Mouse (Mus musculus) lung, adult 2 months (tissue): ENCODE results near the gene Ndnf. TPM values are rescaled to one million over a fixed set of nuclear protein-coding genes. Genes with fewer than 3 reads are reported as not detected.
A peak's percentile ranks its signal among the peaks of the same experiment; 100 is the strongest.

Source experiments
- DNase-seq: peaks from one replicate; pipeline ENCODE4 v3.0.0; 2022
- H3K4me1 ChIP-seq: fragments of 200-500 bp; 2 replicates; pipeline ENCODE4 v1.6.1; 2011; ENCODE audit warnings: low read length; ENCODE audit not compliant: control insufficient read depth, insufficient read depth
- H3K4me3 ChIP-seq: fragments of 200-500 bp; replicated peaks from 2 replicates; pipeline ENCODE3; 2011; ENCODE audit warnings: low read depth, mild to moderate bottlenecking, control low read depth, low read length; ENCODE audit errors: extremely low read depth
- CTCF ChIP-seq: fragments of 200-500 bp; IDR thresholded peaks from 2 replicates; pipeline ENCODE4 v1.5.1; 2011; ENCODE audit warnings: mild to moderate bottlenecking, low read length, control low read depth; ENCODE audit not compliant: insufficient read depth
- POLR2A ChIP-seq: fragments of 200-500 bp; IDR thresholded peaks from 2 replicates; pipeline ENCODE4 v1.6.1; 2011; ENCODE audit warnings: low read depth, mild to moderate bottlenecking, control low read depth, low read length, borderline replicate concordance; ENCODE audit errors: extremely low read depth
- WGBS: fragments of 180-500 bp; shearing (Covaris S2); methylation state at CpG from one replicate; pipeline ENCODE4 v1.1.7; 2018; 5-methylcytosine and 5-hydroxymethylcytosine counted together
- polyA plus RNA-seq: library from polyadenylated mRNA; depleted of rRNA; stranded (reverse); fragments of >200 nt; gene quantifications from 2 replicates; pipeline ENCODE4 v1.2.3, GENCODE M21; 2012

Gene Ndnf
- polyA plus RNA-seq, 1 experiment: 43.8 TPM

DNA sequence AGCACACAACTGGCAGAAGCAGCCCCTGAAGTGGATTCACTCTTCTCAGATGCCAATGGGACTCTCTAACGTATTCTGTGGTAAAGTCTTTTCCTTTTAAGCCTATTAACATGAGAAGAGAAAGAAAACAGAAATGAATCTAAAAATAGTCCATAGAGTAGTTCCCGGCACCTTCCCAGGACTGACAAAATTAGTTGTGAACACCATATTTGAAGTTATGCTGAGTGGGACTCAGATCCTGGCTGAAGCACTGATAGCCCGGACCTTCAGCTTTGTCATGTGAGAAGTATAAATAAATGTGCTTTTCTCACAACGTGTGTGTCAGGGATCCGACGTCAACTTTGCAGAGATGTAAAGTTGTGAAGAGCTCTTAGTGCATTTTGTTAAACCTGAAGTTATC lies 7.4 kb upstream of the Ndnf start:
- DNase-seq: no peak
- TF ChIP-seq CTCF (no peak), POLR2A (no peak)
- Histone ChIP-seq H3K4me1 (no peaks in the 10 kb centered on the region), H3K4me3 (no peak overlapping the region)
- WGBS: 50% methylated on average over 6 of the region's 6 CpGs

DNA sequence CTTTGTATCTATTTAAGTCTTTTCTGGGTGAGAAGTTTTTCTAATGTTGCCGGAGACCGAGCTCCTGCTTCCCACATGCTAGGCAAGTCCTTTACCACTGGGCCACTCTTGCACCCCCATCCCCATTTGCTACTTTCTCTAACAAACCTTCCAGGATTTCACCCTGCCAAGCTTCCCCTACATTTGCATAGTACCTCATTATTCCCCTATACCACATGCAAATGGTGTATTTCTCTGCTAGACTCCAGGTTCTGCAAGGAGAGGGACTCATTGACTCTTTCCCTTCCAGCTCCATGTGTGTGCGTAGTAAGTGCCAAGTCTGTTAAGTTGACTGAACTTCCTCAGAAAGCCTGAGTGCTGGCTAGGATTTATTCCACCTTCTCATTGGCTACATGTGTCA lies 5.1 kb upstream of the Ndnf start:
- no peak for DNase-seq
- Histone ChIP-seq H3K4me1 (peaks cover 4% of the 10 kb centered on the region; the same call in 1 of the 2 replicates), H3K4me3 (no peak overlapping the region)
- TF ChIP-seq CTCF (no peak), POLR2A (no peak)
- 88% methylated on average over 3 of the region's 3 CpGs for WGBS

DNA sequence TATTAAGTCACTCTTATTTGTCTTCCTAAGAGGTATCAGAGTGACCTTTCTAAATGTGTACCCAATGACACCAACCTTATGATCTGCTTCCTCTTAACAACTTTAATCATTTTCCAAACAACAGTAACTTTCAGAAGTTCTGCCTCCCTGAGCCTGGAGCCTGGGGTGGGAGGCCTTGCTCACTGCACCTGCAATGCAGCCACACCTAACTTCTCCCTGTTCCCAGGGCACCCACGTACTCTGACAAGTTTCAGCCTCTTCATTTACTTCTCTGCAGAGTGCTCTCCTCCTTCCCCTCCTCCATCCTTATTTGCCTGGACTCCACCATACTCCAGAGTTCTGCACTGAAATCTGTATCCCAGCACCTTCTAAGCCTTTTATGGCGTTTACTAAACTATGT lies 1.4 kb upstream of the Ndnf start:
- 64% methylated on average over 2 of the region's 2 CpGs for WGBS
- DNase-seq: no peak
- no peak overlapping the region for H3K4me3 ChIP-seq
- H3K4me1 ChIP-seq: peaks cover 4% of the 10 kb centered on the region; the same call in 1 of the 2 replicates
- no peak for TF ChIP-seq CTCF
- TF ChIP-seq POLR2A: no peak

DNA sequence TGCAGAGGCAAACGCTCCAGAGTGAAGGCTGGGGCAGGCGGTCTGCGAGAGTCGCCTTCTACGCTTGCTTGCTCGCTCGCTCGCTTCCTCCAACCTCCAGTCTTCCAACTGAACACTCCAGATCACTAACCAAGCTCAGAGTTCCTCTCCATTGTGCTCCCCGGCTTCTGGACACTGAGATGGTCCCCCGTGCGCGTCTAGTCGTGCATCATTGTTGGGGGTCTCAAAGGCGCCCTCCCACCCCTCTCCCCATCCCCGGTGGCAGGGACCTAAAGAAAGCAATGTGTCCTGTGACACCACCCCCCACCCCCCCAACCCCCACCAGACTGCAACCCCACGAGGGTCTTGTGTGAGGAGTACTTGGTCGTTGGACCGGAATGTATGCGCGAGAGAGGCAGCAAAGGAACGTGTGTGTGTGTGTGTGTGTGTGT lies 394 bp upstream of the Ndnf start:
- Histone ChIP-seq H3K4me1 (peaks cover 4% of the 10 kb centered on the region; the same call in 1 of the 2 replicates), H3K4me3 (peak overlapping the region; percentile 67)
- 19% methylated on average over 21 of the region's 21 CpGs for WGBS
- DNase-seq: no peak
- TF ChIP-seq POLR2A (no peak), CTCF (no peak)

DNA sequence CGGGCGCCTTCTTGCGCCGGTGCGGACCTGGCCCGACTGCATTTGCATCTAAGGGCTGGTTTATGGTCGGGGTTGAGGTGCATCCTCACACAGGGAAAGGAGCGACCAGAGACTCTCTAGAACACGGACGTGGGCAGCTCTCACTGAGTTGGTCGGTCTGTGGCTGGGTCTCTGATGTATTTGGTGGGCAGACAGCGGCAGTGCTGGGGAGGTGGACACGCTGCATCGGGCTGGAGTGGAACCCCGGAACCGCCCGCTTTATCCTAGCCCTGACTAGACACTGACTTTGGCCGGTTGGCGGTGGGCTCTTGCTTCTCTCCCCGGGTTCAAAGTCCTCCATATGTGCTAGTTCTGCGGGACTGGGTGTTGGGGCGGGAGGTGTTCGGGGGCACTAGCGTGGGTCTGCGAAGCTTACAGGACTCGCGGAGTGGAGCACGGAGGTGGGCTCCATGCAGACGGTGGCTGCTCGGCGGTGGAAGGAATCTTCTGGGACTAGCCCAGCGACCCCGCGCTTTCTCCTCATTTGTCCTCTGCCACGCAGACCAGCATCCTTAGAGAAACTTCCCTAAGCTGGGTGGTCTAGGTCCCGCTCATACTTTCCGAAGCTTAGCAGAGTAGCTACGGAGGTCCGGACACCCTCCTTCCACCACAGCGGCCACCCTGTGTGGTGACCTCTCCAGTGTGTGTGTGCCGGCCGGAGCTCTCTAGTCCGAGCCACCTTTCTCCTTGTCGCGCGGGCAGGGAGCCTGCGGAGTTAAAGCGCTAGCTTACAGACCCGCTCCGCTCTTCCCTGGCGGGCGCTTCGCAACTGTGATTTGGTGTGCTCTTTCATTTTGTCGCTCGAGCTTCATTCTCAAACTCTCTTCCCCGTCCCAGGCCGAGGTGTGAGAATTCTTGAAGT lies 991 bp downstream of the Ndnf start:
- Histone ChIP-seq H3K4me3 (peak overlapping the region; percentile 61), H3K4me1 (peaks cover 4% of the 10 kb centered on the region; the same call in 1 of the 2 replicates)
- no peak for TF ChIP-seq CTCF
- under 1% methylated on average over 57 of the region's 57 CpGs for WGBS
- peak; percentile 51 for DNase-seq

DNA sequence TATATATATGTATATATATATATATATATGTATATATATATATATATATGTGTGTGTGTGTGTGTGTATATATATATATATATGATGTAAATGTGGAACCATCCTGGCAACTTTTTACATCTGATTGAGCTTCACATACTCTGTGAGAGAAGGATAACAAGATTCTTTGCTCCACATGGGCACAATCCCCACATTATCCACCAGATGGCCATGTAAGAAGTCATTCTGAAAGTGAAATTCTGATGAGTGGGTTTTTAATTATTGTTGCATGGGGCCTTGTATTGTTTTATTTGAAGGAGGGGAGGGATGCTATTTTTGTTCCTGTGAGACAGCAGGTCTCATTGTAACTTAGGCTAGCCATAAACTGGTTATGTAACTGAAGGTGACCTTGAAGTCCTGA lies 22.5 kb downstream of the Ndnf start:
- no peak for TF ChIP-seq CTCF
- Histone ChIP-seq H3K4me3 (no peak overlapping the region), H3K4me1 (no peaks in the 10 kb centered on the region)
- no peak for DNase-seq

DNA sequence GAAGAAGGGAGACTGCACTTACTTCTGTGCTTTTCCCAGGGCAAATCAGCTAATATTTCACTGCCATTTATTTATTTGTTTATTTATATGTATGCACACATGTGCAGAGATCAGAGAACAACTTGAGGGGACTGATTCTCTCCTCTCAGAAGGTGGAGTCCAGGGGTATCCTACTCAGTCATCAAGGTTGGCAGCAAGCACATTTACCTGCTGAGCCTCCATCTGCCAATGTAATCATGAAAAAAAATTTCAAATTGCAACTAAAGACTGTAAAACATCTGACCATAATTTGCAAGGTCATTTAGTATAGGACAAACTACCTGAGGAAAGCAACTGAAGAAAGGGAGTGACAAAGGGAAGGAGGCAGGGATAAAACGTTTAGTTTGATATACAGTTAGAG lies 49.3 kb downstream of the Ndnf start:
- no peaks in the 10 kb centered on the region for H3K4me1 ChIP-seq
- H3K4me3 ChIP-seq: no peak overlapping the region
- TF ChIP-seq CTCF: no peak
- TF ChIP-seq POLR2A: no peak
- no peak for DNase-seq
- WGBS: 62% methylated on average over 1 of the region's 1 CpGs

DNA sequence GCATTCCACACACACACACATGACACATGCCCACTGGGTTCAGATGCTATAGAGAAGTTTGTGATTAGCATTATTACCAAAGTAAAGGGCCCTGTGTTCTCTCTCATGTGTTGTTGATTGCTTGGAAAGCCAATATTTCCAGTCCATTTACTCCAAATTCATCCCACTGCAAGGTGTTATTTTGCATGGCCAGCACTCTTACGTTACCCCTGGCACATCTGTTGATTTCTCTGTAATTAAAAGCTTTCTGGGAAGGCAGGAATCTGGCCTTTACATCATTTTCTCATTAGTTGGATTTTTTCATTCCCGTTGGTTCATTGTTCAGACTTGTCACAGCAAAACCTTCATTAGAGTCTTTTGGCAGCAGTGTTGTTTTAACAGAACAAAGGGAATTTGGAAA lies 54.3 kb downstream of the Ndnf start:
- no peak for DNase-seq
- TF ChIP-seq POLR2A (no peak), CTCF (no peak)
- H3K4me1 ChIP-seq: no peaks in the 10 kb centered on the region
- no peak overlapping the region for H3K4me3 ChIP-seq
- WGBS: 69% methylated on average over 2 of the region's 2 CpGs

DNA sequence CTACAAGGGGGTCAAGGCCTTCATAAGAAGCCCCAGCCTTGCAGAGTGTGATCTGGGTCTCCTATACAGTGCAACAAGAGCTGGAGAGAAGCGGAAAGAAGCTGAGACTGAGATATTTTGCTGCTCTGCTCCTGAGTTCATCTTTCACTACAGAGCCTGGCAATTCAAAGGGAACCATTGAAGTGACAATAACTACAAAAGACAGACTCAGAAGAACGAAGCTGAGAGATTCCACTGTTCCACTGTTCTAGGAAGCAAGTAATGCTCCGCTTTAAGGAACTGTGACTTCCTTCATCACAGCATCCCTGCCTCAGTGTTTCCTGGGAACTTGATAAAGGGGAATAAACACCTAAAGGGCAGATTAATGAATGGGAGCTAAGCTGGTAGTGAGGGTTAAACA lies 56.9 kb downstream of the Ndnf start:
- TF ChIP-seq POLR2A (no peak), CTCF (no peak)
- DNase-seq: no peak

DNA sequence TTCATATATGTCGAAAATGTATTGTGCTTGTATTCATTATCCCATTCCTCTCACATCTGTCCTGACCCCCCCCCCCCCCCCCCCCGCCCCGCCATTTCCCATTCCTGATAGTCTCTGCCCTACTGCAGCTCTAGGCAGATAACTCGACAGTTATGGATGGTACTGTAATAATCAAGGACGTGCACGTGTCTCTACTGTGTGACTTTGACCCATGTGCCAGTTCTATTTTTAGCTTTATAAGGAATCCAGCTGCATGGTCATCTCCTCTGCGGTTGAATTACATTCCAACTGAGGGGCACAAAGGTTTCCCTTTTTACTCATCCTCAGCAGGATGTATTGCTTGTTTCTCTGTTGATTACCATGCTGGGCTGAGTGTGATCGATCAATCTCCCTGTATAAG lies 68.1 kb downstream of the Ndnf start:
- no peak for DNase-seq
- WGBS: 34% methylated on average over 8 of the region's 8 CpGs

More for the DNA sequence above, 56.9 kb downstream of the Ndnf start:
- WGBS: 81% methylated on average over 3 of the region's 3 CpGs
- H3K4me1 ChIP-seq: no peaks in the 10 kb centered on the region
- H3K4me3 ChIP-seq: no peak overlapping the region

More for the DNA sequence above, 68.1 kb downstream of the Ndnf start:
- H3K4me3 ChIP-seq: no peak overlapping the region
- no peak for TF ChIP-seq POLR2A
- TF ChIP-seq CTCF: no peak
- no peaks in the 10 kb centered on the region for H3K4me1 ChIP-seq
